Mouse (Mus musculus) neural tube, embryonic 12.5 days (tissue): ENCODE results near the gene Gtf3c2. TPM values are rescaled to one million over a fixed set of nuclear protein-coding genes. Genes with fewer than 3 reads are reported as not detected.

Experiments
- ATAC-seq: fragments of 200-750 bp; cut with Nextera tagmentation; 2 replicates; pipeline ENCODE4 v1.8.0; 2017; ENCODE audit warnings: low read depth, mild to moderate bottlenecking, moderate TSS enrichment, moderate library complexity; ENCODE audit not compliant: low FRiP score
- H3K27ac ChIP-seq: fragments of 300-500 bp; sonication (generic); 2 replicates; pipeline ENCODE4 v1.5.1; 2016
- H3K27me3 ChIP-seq: fragments of 300-500 bp; sonication (generic); replicated peaks from 2 replicates; pipeline ENCODE4 v1.6.1; 2016; ENCODE audit warnings: mild to moderate bottlenecking
- H3K36me3 ChIP-seq: fragments of 300-500 bp; sonication (generic); 2 replicates; pipeline ENCODE4 v1.6.1; 2016; ENCODE audit warnings: mild to moderate bottlenecking
- H3K4me1 ChIP-seq: fragments of 300-500 bp; sonication (generic); 2 replicates; pipeline ENCODE4 v1.6.1; 2016
- H3K4me2 ChIP-seq: fragments of 300-500 bp; sonication (generic); replicated peaks from 2 replicates; pipeline ENCODE4 v1.6.1; 2016; ENCODE audit warnings: mild to moderate bottlenecking
- H3K4me3 ChIP-seq: fragments of 300-500 bp; sonication (generic); 2 replicates; pipeline ENCODE4 v1.5.1; 2016
- H3K9ac ChIP-seq: fragments of 300-500 bp; sonication (generic); 2 replicates; pipeline ENCODE4 v1.6.1; 2016; ENCODE audit warnings: mild to moderate bottlenecking
- H3K9me3 ChIP-seq: fragments of 300-500 bp; sonication (generic); 2 replicates; pipeline ENCODE4 v1.6.1; 2016; ENCODE audit warnings: mild to moderate bottlenecking
- WGBS: fragments of 180-500 bp; shearing (Covaris S2); methylation state at CpG from one replicate; pipeline ENCODE4 v1.1.7; 2016; 5-methylcytosine and 5-hydroxymethylcytosine counted together
- polyA plus RNA-seq: library from polyadenylated mRNA; unstranded; fragments of >200 nt; fragmentation: Nextera tagmentation; extraction: Ambion mirVana; gene quantifications from 2 replicates; pipeline ENCODE4 v1.2.1, GENCODE M21; 2016

Gene Gtf3c2
- polyA plus RNA-seq, 1 experiment from 2014 or later: 90.5 TPM

GRCm38 (mm10) chr5:31203866-31204265 is 23.9 kb upstream of the Gtf3c2 start:
- Histone ChIP-seq H3K27me3 (no peaks in the 10 kb centered on the region), H3K9me3 (peaks cover 5% of the 10 kb centered on the region), H3K4me3 (no peak overlapping the region), H3K4me1 (peaks cover 23% of the 10 kb centered on the region), H3K9ac (no peak overlapping the region), H3K4me2 (no peak overlapping the region), H3K27ac (no peak overlapping the region), H3K36me3 (peaks cover 74% of the 10 kb centered on the region)
- no peak for ATAC-seq
- WGBS: 91% methylated on average over 2 of the region's 2 CpGs

GRCm38 (mm10) chr5:31202933-31203332 is 23.0 kb upstream of the Gtf3c2 start:
- 0 out of 2 replicates have a peak, but pooled peaks have one; percentile 27 for ATAC-seq
- Histone ChIP-seq H3K9me3 (peaks cover 5% of the 10 kb centered on the region), H3K9ac (peak overlapping the region; percentile 47), H3K4me2 (peak overlapping the region; percentile 87), H3K36me3 (peaks cover 81% of the 10 kb centered on the region), H3K27me3 (no peaks in the 10 kb centered on the region), H3K27ac (peak overlapping the region; percentile 62; the same call in 1 of the 2 replicates), H3K4me1 (peaks cover 23% of the 10 kb centered on the region), H3K4me3 (peak overlapping the region; percentile 43)
- 84% methylated on average over 7 of the region's 7 CpGs for WGBS

- peak within 1 kb of the TSS; percentile 87 for H3K4me2 ChIP-seq
- peaks cover 81% of the 10 kb centered on the region for H3K36me3 ChIP-seq
- ATAC-seq: peak; percentile 96
- peak within 1 kb of the TSS; percentile 72 for H3K27ac ChIP-seq
- H3K9ac ChIP-seq: peak within 1 kb of the TSS; percentile 88
- no peaks in the 10 kb centered on the region for H3K27me3 ChIP-seq
- H3K9me3 ChIP-seq: peaks cover 5% of the 10 kb centered on the region
- peak within 1 kb of the TSS; percentile 88 for H3K4me3 ChIP-seq
- under 1% methylated on average over 53 of the region's 53 CpGs for WGBS
- H3K4me1 ChIP-seq: peaks cover 23% of the 10 kb centered on the region
Measured at GRCm38 (mm10) chr5:31201742-31202590, 22.0 kb upstream of the Gtf3c2 start, which contains the start of gene Zfp513. Zfp513 (minus strand) TSS chr5:31202303.

GRCm38 (mm10) chr5:31201042-31201741 is 21.2 kb upstream of the Gtf3c2 start:
- H3K9me3 ChIP-seq: peaks cover 5% of the 10 kb centered on the region
- peaks cover 83% of the 10 kb centered on the region for H3K36me3 ChIP-seq
- H3K27me3 ChIP-seq: no peaks in the 10 kb centered on the region
- H3K4me2 ChIP-seq: peak overlapping the region; percentile 87
- H3K4me1 ChIP-seq: peaks cover 23% of the 10 kb centered on the region
- peak overlapping the region; percentile 88 for H3K4me3 ChIP-seq
- peak overlapping the region; percentile 88 for H3K9ac ChIP-seq
- peak overlapping the region; percentile 72; the same call in 1 of the 2 replicates for H3K27ac ChIP-seq
- no peak for ATAC-seq
- WGBS: 21% methylated on average over 13 of the region's 13 CpGs

GRCm38 (mm10) chr5:31200327-31200768 is 20.4 kb upstream of the Gtf3c2 start:
- Histone ChIP-seq H3K4me3 (0 out of 2 replicates have a peak overlapping the region, but pooled peaks have one; percentile 0), H3K27ac (no peak overlapping the region), H3K27me3 (no peaks in the 10 kb centered on the region), H3K4me1 (peaks cover 23% of the 10 kb centered on the region), H3K4me2 (peak overlapping the region; percentile 87), H3K36me3 (peaks cover 84% of the 10 kb centered on the region), H3K9ac (peak overlapping the region; percentile 17; the same call in 1 of the 2 replicates), H3K9me3 (peaks cover 5% of the 10 kb centered on the region)
- WGBS: 90% methylated on average over 27 of the region's 27 CpGs
- no peak for ATAC-seq

GRCm38 (mm10) chr5:31199893-31200292 is 19.9 kb upstream of the Gtf3c2 start:
- peaks cover 84% of the 10 kb centered on the region for H3K36me3 ChIP-seq
- H3K4me1 ChIP-seq: peaks cover 23% of the 10 kb centered on the region
- H3K9me3 ChIP-seq: peaks cover 5% of the 10 kb centered on the region
- no peak for ATAC-seq
- peak overlapping the region; percentile 87; the same call in 1 of the 2 replicates for H3K4me2 ChIP-seq
- H3K9ac ChIP-seq: peak overlapping the region; percentile 17; the same call in 1 of the 2 replicates
- no peaks in the 10 kb centered on the region for H3K27me3 ChIP-seq
- WGBS: 87% methylated on average over 9 of the region's 9 CpGs
- no peak overlapping the region for H3K27ac ChIP-seq
- H3K4me3 ChIP-seq: 0 out of 2 replicates have a peak overlapping the region, but pooled peaks have one; percentile 0

- no peak overlapping the region for H3K9ac ChIP-seq
- H3K4me3 ChIP-seq: no peak overlapping the region
- no peak for ATAC-seq
- H3K27me3 ChIP-seq: no peaks in the 10 kb centered on the region
- peaks cover 84% of the 10 kb centered on the region for H3K36me3 ChIP-seq
- H3K27ac ChIP-seq: no peak overlapping the region
- no peak overlapping the region for H3K4me2 ChIP-seq
- peaks cover 25% of the 10 kb centered on the region for H3K4me1 ChIP-seq
- H3K9me3 ChIP-seq: peaks cover 5% of the 10 kb centered on the region
- 93% methylated on average over 19 of the region's 19 CpGs for WGBS
Measured at GRCm38 (mm10) chr5:31199321-31199892, 19.5 kb upstream of the Gtf3c2 start.

GRCm38 (mm10) chr5:31198616-31199320 is 18.8 kb upstream of the Gtf3c2 start:
- H3K27ac ChIP-seq: no peak overlapping the region
- peaks cover 5% of the 10 kb centered on the region for H3K9me3 ChIP-seq
- no peak overlapping the region for H3K4me2 ChIP-seq
- WGBS: 85% methylated on average over 5 of the region's 5 CpGs
- peaks cover 77% of the 10 kb centered on the region for H3K36me3 ChIP-seq
- no peaks in the 10 kb centered on the region for H3K27me3 ChIP-seq
- no peak for ATAC-seq
- H3K4me3 ChIP-seq: no peak overlapping the region
- H3K9ac ChIP-seq: no peak overlapping the region
- H3K4me1 ChIP-seq: peaks cover 32% of the 10 kb centered on the region

- peaks cover 5% of the 10 kb centered on the region for H3K9me3 ChIP-seq
- H3K36me3 ChIP-seq: peaks cover 71% of the 10 kb centered on the region
- 86% methylated on average over 9 of the region's 9 CpGs for WGBS
- H3K4me1 ChIP-seq: peaks cover 31% of the 10 kb centered on the region
- no peak overlapping the region for H3K9ac ChIP-seq
- no peak for ATAC-seq
- no peaks in the 10 kb centered on the region for H3K27me3 ChIP-seq
- no peak overlapping the region for H3K4me2 ChIP-seq
- no peak overlapping the region for H3K27ac ChIP-seq
- no peak overlapping the region; the same call in 1 of the 2 replicates for H3K4me3 ChIP-seq
Measured at GRCm38 (mm10) chr5:31198170-31198569, 18.2 kb upstream of the Gtf3c2 start.

GRCm38 (mm10) chr5:31197072-31197471 is 17.1 kb upstream of the Gtf3c2 start:
- H3K27me3 ChIP-seq: no peaks in the 10 kb centered on the region
- no peak for ATAC-seq
- peaks cover 63% of the 10 kb centered on the region for H3K36me3 ChIP-seq
- peaks cover 5% of the 10 kb centered on the region for H3K9me3 ChIP-seq
- no peak overlapping the region for H3K4me2 ChIP-seq
- H3K9ac ChIP-seq: no peak overlapping the region
- WGBS: 93% methylated on average over 12 of the region's 12 CpGs
- no peak overlapping the region for H3K27ac ChIP-seq
- no peak overlapping the region for H3K4me3 ChIP-seq
- H3K4me1 ChIP-seq: peaks cover 24% of the 10 kb centered on the region

GRCm38 (mm10) chr5:31196207-31196606 is 16.3 kb upstream of the Gtf3c2 start:
- peaks cover 5% of the 10 kb centered on the region for H3K9me3 ChIP-seq
- WGBS: 94% methylated on average over 10 of the region's 10 CpGs
- no peak overlapping the region for H3K9ac ChIP-seq
- H3K4me3 ChIP-seq: no peak overlapping the region
- no peak for ATAC-seq
- H3K36me3 ChIP-seq: peaks cover 64% of the 10 kb centered on the region
- no peak overlapping the region for H3K27ac ChIP-seq
- peaks cover 29% of the 10 kb centered on the region for H3K4me1 ChIP-seq
- H3K27me3 ChIP-seq: no peaks in the 10 kb centered on the region
- no peak overlapping the region for H3K4me2 ChIP-seq
